Mouse (Mus musculus) heart, adult 2 months (tissue): ENCODE results near the gene Zcchc24.

ENCODE experiments used
- CTCF ChIP-seq: fragments of 200-600 bp; IDR thresholded peaks from 2 replicates; pipeline ENCODE4 v1.8.1; 2022; ENCODE audit warnings: antibody characterized with exemption, mild to moderate bottlenecking, moderate library complexity
- EP300 ChIP-seq: fragments of 200-500 bp; IDR thresholded peaks from 2 replicates; pipeline ENCODE4 v1.6.1; 2011; ENCODE audit warnings: low read depth, low read length, control low read depth; ENCODE audit not compliant: insufficient read depth
- POLR2A ChIP-seq: fragments of 200-500 bp; IDR thresholded peaks from 2 replicates; pipeline ENCODE4 v1.6.1; 2011; ENCODE audit warnings: mild to moderate bottlenecking, low read depth, low read length, control low read depth; ENCODE audit not compliant: insufficient read depth

GRCm38 (mm10) chr14:25754531-25755484 is 14.0 kb downstream of the Zcchc24 start:
- TF ChIP-seq EP300 (no peak), CTCF (no peak), POLR2A (no peak)
